Mouse (Mus musculus) left cerebral cortex, adult 2 months (tissue): ENCODE data around the gene Plpp2. TPM values are rescaled to one million over a fixed set of nuclear protein-coding genes. Genes with fewer than 3 reads are reported as not detected.
A peak's percentile ranks its signal among the peaks of the same experiment; 100 is the strongest.

ENCODE experiments used
- DNase-seq, 2 experiments: peaks; one replicate each; pipeline ENCODE4 v3.0.0; 2021 to 2022; ENCODE audit warnings: low spot score in 2 of 2, mixed read lengths in 1 of 2; ENCODE audit errors: extremely low spot score in 1 of 2
- H3K27ac ChIP-seq: fragments of 200-600 bp; 2 replicates; pipeline ENCODE4 v1.8.1; 2022
- H3K4me3 ChIP-seq: fragments of 200-600 bp; 2 replicates; pipeline ENCODE4 v1.8.1; 2022
- CTCF ChIP-seq: fragments of 200-600 bp; IDR thresholded peaks from 2 replicates; pipeline ENCODE4 v1.8.1; 2022; ENCODE audit warnings: antibody characterized with exemption, mild to moderate bottlenecking, moderate library complexity
- intact Hi-C: fragments of 180-260 bp; cut with DNase I; formaldehyde crosslinking; loops from one replicate; pipeline ENCODE4 v1.15.1; 2025
- total RNA-seq, 2 experiments: library from RNA; stranded (reverse); gene quantifications; 2 replicates each; pipeline ENCODE4 v1.2.3; 2021

Gene Plpp2
- total RNA-seq, 2 experiments from 2014 or later = 2.2 to 3.4 TPM

DNA sequence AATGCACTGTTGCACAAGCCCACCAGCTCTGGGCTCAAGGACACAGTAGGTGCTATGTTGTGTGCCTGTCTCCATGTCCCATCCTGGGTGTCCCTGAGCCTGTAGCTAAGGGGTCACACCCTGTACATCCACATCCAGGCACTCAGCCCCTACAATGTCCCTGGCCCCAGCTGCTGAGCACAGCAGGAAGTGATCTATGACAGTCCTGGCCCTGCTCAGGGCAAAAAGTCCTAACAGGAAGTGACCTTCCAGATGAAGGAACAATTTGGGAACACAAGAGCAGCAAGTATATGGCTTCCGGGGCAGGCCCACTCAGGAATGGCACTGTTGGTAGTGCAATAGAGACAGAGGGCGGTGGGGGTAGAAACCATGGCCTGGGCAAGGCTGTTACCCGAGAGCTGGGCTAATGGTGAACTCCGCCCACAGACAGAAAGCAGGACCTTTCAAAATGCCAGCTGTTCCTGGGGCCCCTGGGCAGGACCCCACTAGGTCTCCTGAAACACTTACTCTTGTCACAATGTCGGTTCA, 13.6 kb upstream of the Plpp2 start:
- TF ChIP-seq CTCF = no peak
- Histone ChIP-seq H3K4me3 (no peak overlapping the region), H3K27ac (no peak overlapping the region)
- intact Hi-C loops = no loop called here
- DNase-seq = no peak

DNA sequence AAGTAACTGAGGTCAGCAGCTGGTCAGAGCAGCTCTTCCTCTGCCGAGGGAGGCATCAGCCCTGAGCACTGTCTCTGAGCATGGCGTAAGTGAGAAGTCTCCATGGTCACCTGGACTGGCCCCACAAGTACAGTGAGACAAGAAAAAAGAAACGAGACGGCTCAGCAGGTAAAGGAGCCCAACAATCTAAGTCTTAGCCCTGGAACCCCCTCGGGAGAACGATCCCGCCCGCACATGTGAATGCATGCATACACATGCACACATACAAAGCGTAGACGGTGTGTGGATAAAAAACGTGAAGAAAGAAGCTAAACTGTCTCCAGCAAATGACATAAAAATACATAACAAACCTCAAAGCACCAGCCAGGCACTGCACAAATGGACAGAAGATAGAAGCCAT, 12.9 kb upstream of the Plpp2 start:
- intact Hi-C loops = no loop called here
- Histone ChIP-seq H3K27ac (no peak overlapping the region), H3K4me3 (no peak overlapping the region)
- TF ChIP-seq CTCF = no peak
- no peak for DNase-seq

DNA sequence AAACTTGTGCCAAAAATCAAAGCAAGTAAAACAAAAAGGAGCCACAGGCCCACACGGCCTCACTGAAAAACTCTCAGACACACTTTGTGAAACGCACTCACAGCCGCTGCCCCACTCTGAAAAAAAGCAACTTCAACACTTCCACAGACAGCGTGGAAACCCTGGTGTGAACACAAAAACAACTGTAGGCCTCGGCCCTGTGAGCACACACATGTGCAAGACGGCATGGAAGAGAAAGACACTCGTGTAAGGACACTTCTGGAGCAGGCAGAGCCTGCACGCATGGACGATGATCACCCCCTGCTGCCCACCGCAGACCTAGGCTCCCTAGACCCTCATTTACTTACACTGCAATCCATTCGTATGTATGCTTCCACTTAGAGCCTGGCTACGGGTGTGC, 12.3 kb upstream of the Plpp2 start:
- no peak for DNase-seq
- Histone ChIP-seq H3K27ac (no peak overlapping the region), H3K4me3 (no peak overlapping the region)
- no peak for TF ChIP-seq CTCF
- intact Hi-C loops = no loop called here

DNA sequence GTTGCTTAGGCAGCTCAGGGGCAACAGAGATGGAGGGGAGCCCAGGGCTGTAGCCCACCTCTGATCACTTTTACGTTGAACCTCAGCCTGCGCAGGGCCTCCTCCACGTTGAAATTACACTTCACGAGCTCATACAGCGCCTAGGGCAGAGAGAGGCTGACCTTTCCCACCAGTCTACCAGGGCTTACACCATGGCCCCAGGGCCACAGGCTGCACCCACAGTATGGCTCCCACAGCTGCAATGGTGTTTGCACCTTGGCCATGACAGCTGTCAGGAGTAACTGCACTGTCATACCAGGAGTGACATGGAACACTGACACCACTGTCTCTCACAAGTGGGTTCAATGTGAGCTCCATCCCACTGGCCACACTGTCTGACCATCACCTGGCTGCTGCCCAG, 11.0 kb upstream of the Plpp2 start:
- TF ChIP-seq CTCF = no peak
- Histone ChIP-seq H3K27ac (no peak overlapping the region), H3K4me3 (no peak overlapping the region)
- no peak for DNase-seq
- intact Hi-C loops = no loop called here

DNA sequence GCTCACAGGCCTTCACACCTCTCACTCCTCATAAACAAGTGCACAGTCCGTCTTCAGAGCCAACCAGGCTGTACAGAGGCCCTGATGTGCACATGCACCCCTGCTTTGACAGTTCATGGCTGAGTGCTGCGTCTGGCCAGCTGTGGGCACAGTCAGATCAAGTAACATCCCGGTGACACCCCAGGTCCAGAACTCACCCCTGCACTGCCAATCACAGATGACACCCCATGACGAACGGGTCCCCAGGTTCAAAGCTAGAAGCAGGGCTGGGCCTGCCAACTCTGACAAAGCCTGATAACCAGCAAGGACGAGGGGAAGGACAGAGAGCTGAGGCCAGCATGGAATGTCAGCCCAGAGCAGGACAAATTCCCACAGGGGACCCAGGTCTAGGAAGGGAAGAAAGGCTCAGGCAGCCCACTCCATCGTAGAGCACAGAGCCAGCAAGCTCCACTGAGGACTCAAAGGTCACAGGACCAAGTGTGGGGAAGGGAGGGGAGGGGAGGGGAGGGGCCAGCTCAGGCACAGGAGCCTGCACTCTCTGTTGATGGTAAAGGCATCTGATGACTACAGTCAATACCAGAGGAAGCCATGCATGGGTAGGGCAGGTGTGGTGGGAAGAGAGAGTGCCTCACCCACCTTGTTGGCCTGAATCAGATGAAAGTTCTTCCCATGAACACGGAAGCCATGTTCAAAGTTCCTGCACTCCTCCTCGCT, 10.4 kb upstream of the Plpp2 start:
- intact Hi-C loops = no loop called here
- Histone ChIP-seq H3K4me3 (no peak overlapping the region), H3K27ac (no peak overlapping the region)
- TF ChIP-seq CTCF = no peak
- no peak for DNase-seq

DNA sequence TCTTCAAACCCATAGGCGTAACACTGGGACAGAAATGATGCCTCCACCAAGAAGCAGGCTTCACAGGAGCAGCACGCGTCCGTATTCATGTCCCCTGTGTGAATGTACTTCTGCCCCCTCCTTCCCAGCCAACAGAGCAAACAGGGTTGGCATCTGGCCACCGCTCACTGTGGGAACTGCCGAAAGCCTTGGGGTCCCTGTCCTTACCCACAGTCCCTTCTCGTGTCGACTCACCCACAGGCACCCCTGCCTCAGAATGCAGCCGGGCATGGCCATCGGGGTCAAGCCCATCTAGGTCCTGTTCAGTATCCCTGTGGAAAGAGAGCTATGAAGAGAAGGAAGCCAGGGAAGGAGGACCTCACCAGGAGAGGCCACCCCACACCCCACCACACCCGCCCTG, 8.6 kb upstream of the Plpp2 start:
- no peak for DNase-seq
- intact Hi-C loops = no loop called here
- Histone ChIP-seq H3K27ac (no peak overlapping the region), H3K4me3 (no peak overlapping the region)
- no peak for TF ChIP-seq CTCF

DNA sequence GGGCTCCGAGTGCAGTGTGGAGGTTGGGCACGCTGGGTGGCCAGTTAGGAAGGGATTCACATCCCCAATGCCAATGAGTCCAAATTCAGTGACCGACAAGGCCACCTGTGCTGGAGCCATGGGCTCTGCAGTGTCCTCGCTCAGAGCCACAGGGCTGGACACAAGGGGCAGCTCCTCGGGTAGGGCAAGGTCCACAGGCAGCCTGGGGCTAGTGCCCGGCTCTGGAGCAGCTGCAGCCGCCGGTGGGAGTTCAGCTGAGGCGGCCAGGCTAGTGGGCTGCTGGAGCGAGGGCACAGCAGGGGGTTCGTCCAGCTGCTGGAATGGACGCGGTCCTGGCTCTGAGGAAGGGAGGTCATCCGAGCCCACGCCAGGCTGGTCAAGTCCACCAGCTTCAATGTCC, 7.9 kb upstream of the Plpp2 start:
- Histone ChIP-seq H3K4me3 (no peak overlapping the region), H3K27ac (no peak overlapping the region)
- intact Hi-C loops = no loop called here
- no peak for DNase-seq
- TF ChIP-seq CTCF = no peak

DNA sequence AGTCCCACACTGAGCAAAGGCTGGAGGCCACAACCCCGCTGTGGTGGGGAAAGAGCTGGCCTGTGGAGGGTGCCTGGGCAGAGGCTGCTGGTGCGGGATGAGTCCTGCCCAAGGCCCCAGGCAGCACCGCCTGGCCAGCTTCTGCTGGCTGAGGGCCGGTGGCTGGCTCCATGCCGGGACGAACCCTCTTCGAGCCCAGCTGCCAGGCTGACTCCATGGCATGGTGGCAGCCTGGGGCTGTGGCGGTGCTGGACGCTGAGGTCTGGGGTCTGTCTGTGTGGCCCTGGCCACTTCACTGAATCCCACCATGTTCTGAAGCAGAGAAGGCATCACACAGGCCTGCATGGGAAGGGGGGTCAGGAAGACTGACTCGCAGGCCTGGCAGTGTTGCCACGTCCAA, 7.2 kb upstream of the Plpp2 start:
- Histone ChIP-seq H3K4me3 (no peak overlapping the region), H3K27ac (no peak overlapping the region)
- TF ChIP-seq CTCF = no peak
- peak in 1 of 2 experiments; percentile 11 for DNase-seq
- intact Hi-C loops = no loop called here

DNA sequence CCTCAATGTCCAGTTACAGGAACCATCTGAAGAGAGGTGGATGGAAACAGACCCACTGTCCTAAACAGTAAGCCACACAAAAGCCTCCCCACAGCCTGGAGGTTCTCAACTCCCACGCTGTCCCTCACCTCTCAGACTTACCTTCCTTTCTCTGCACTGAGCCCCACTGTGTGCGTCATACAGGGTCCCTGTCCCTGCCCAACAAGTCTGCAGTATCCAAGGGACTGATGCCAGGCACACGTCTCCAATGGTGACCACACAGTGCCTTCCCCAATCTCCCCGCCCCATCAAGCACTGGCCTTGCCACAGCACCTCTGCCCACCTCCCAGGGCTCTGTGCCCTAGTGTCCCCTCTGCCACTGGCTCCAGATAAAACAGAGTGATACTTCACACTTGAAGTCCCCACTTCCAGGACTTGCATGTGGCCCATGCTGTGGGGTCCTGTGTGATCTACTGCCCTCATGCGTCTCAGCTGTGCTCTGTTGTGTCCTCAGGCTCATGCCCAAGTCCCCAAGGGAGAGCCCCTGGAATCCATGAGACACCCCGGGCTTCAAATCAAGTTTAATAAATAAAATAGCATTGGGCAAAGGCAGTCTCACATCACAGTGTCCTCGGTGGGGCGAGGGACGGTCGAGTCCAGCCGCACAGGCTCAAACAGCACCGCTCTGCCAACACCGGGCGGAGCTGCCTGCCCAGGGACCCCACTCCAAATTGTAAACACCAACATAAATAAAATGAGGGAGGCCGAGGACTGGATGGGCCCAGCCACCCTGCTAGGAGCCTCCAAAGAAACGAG, 6.3 kb upstream of the Plpp2 start:
- intact Hi-C loops = no loop called here
- no peak for TF ChIP-seq CTCF
- peak in 1 of 2 experiments; percentile 9 for DNase-seq
- Histone ChIP-seq H3K27ac (no peak overlapping the region), H3K4me3 (no peak overlapping the region)

DNA sequence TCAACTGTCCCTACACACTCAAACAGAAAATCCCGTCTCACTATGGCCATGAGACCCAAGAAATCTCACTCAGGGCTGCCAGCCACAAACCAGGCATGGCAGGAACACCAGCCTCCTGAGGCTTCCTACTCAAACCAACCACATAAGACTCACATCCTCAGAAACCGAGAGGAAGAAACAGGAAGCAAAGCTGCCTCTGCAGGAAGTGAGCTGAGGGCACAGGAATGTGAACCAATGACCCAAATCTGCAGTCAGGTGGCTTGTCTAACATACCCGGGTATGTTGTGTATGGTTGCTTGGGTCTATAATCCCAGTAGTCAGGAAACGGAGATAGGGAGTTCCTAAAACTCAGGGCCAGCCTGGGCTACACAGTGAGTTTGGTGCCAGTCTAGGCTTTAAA, 5.3 kb upstream of the Plpp2 start:
- Histone ChIP-seq H3K27ac (no peak overlapping the region), H3K4me3 (no peak overlapping the region)
- TF ChIP-seq CTCF = no peak
- intact Hi-C loops = no loop called here
- DNase-seq = peak in 1 of 2 experiments; percentile 7

DNA sequence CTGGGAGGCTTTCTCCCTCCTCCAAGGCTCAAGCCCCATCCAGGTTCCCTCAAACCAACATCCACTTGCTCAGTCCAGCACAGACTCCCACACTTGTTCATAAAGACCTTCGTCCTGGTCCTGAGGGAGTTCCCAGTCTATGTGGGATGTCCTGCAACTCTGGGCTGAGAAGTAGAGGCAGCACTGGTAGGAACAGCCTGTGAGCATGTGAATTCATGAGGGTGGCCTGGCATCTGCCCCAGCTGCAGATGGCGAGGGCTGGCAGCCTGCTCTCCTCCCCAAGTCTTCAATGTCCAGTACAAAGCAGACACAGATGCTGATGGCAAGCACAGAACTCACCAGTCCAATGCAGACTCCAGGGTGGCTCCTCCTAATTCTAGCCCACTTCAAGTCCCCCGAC, 4.7 kb upstream of the Plpp2 start:
- no peak for TF ChIP-seq CTCF
- intact Hi-C loops = no loop called here
- Histone ChIP-seq H3K27ac (no peak overlapping the region), H3K4me3 (no peak overlapping the region)
- no peak for DNase-seq

DNA sequence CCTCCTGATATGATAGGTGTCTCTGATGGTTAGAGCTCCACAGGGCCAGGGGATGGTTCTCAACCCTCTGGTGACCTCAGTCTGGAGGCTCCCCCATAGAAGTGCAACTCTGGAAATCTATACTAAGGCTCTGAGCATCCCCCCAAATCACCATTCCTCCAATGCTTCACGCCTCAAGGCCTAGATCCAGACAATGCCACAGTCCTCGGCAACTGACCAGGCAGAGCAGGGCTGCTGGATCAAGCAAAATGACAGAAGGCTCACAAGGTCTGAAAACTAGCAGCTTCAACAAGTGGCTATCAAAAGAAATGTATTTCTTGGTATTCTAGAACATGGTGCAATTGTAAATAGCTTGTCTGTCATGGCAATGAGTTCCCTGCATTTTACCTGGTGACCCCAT, 4.2 kb upstream of the Plpp2 start:
- intact Hi-C loops = no loop called here
- no peak for TF ChIP-seq CTCF
- no peak for DNase-seq
- no peak overlapping the region for H3K4me3 ChIP-seq
- no peak overlapping the region for H3K27ac ChIP-seq
